Mouse (Mus musculus): ENCODE data around the gene Pllp.

Gene Pllp

GRCm38 (mm10) chr8:94695994-94696384 is at the start of gene Pllp:
Pllp (minus strand) TSS chr8:94696278.
- DNase-seq = peak; percentile 66 to 71

GRCm38 (mm10) chr8:94745476-94746184 is 49.6 kb upstream of the Pllp start, which contains the start of gene Ccl22:
Ccl22 (plus strand) TSS chr8:94745590.
- DNase-seq = no peak

GRCm38 (mm10) chr8:94744972-94745371 is 48.9 kb upstream of the Pllp start:
- no peak for DNase-seq

GRCm38 (mm10) chr8:94744484-94744883 is 48.4 kb upstream of the Pllp start:
- no peak for DNase-seq

GRCm38 (mm10) chr8:94741726-94742125 is 45.6 kb upstream of the Pllp start:
- DNase-seq = no peak

- no peak for DNase-seq
Measured at GRCm38 (mm10) chr8:94740591-94740990, 44.5 kb upstream of the Pllp start.

- no peak for DNase-seq
Measured at GRCm38 (mm10) chr8:94739829-94740228, 43.8 kb upstream of the Pllp start.

- no peak for DNase-seq
Measured at GRCm38 (mm10) chr8:94735426-94736094, 39.5 kb upstream of the Pllp start.

- no peak for DNase-seq
Measured at GRCm38 (mm10) chr8:94734735-94735350, 38.8 kb upstream of the Pllp start.

- no peak for DNase-seq
Measured at GRCm38 (mm10) chr8:94733821-94734465, 37.9 kb upstream of the Pllp start.

- DNase-seq = no peak
Measured at GRCm38 (mm10) chr8:94729301-94729700, 33.2 kb upstream of the Pllp start.

GRCm38 (mm10) chr8:94725998-94726397 is 29.9 kb upstream of the Pllp start:
- DNase-seq = no peak

GRCm38 (mm10) chr8:94716841-94717240 is 20.8 kb upstream of the Pllp start:
- no peak for DNase-seq

- peak in 1 of 2 experiments; percentile 50 for DNase-seq
Measured at GRCm38 (mm10) chr8:94715871-94716270, 19.8 kb upstream of the Pllp start.

- no peak for DNase-seq
Measured at GRCm38 (mm10) chr8:94714556-94714955, 18.5 kb upstream of the Pllp start.

- peak; percentile 91 to 94 for DNase-seq
Measured at GRCm38 (mm10) chr8:94711160-94711718, 15.2 kb upstream of the Pllp start.

- DNase-seq = no peak
Measured at GRCm38 (mm10) chr8:94710336-94710735, 14.3 kb upstream of the Pllp start.

GRCm38 (mm10) chr8:94706732-94707395 is 10.8 kb upstream of the Pllp start:
- DNase-seq = no peak

- DNase-seq = no peak
Measured at GRCm38 (mm10) chr8:94705581-94706245, 9.6 kb upstream of the Pllp start.

GRCm38 (mm10) chr8:94704669-94704984 is 8.5 kb upstream of the Pllp start:
- DNase-seq = no peak

- DNase-seq = peak; percentile 98 to 99
Measured at GRCm38 (mm10) chr8:94703972-94704668, 8.0 kb upstream of the Pllp start.

All from cerebellum, postnatal 10 days (tissue).